Mouse (Mus musculus): Measurements from ENCODE around the gene Olfr1151.

Gene Olfr1151

GRCm38 (mm10) chr2:87855562-87855961 lies at the start of gene Olfr1151:
Olfr1151 (plus strand) TSS chr2:87855862.
- no peak for DNase-seq (ENCODE audit: low read depth, low spot score)

- DNase-seq (ENCODE audit: low read depth, low spot score): no peak
Measured at GRCm38 (mm10) chr2:87809522-87809921, 46.1 kb upstream of the Olfr1151 start, which contains the start of gene Olfr1145. Olfr1145 (plus strand) TSS chr2:87809822.

- no peak for DNase-seq (ENCODE audit: low read depth, low spot score)
Measured at GRCm38 (mm10) chr2:87830233-87830632, 25.4 kb upstream of the Olfr1151 start, which contains the start of gene Olfr1148. Olfr1148 (plus strand) TSS chr2:87830533.

- DNase-seq (ENCODE audit: low read depth, low spot score): no peak
Measured at GRCm38 (mm10) chr2:87843693-87844092, 12.0 kb upstream of the Olfr1151 start, which contains the start of gene Olfr1150-ps1. Olfr1150-ps1 (plus strand) TSS chr2:87843993.

GRCm38 (mm10) chr2:87866192-87866591 lies 10.5 kb downstream of the Olfr1151 start, which contains the start of gene Olfr1152:
Olfr1152 (plus strand) TSS chr2:87866492.
- DNase-seq (ENCODE audit: low read depth, low spot score): no peak

GRCm38 (mm10) chr2:87894662-87895061 lies 39.0 kb downstream of the Olfr1151 start, which contains the start of gene Olfr1153:
Olfr1153 (plus strand) TSS chr2:87894962.
- no peak for DNase-seq (ENCODE audit: low read depth, low spot score)

- no peak for DNase-seq (ENCODE audit: low read depth, low spot score)
Measured at GRCm38 (mm10) chr2:87905066-87905465, 49.4 kb downstream of the Olfr1151 start, which contains the start of gene Olfr1154. Olfr1154 (minus strand) TSS chr2:87905166.

All from mesoderm, embryonic 11.5 days (tissue).